Mouse (Mus musculus): ENCODE data around the gene Arrdc5. TPM values are rescaled to one million over a fixed set of nuclear protein-coding genes. Genes with fewer than 3 reads are reported as not detected.

The Arrdc5 gene
- polyA plus RNA-seq (2015; fragmentation: Nextera tagmentation; extraction: Ambion mirVana) = not detected in 2 replicates

DNA sequence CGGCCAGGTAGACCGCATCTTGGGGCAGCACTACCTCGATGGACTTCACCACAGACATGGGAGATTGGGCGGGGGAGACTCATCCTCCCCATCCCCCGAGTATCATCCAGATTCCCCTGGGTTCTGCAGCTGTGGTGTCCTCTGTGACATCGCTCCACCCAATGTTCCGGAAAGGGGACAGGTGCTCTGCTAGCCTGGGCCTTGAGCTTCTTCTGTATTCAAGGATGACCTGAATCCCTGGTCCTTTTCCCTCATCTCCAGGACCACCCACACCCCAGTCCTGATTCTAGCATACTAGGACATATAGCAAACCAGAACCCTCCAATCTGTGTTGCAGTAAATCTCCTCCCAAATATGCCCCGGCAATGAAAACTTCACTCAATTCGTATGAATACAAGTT is at the start of gene Arrdc5:
Gene Arrdc5 (minus strand): TSS at position 101 of the 400 bp plus-strand sequence.
- no peak within 1 kb of the TSS for H3K4me2 ChIP-seq
- H3K27ac ChIP-seq = no peak within 1 kb of the TSS
- H3K27me3 ChIP-seq = no peaks in the 10 kb centered on the region
- H3K9me3 ChIP-seq (replicated peaks) = no peaks in the 10 kb centered on the region
- peaks cover 20% of the 10 kb centered on the region for H3K4me1 ChIP-seq
- 94% methylated on average over 9 of the region's 9 CpGs for WGBS
- no peak for ATAC-seq
- H3K36me3 ChIP-seq (ENCODE audit: poor library complexity, severe bottlenecking) = no peaks in the 10 kb centered on the region
- H3K4me3 ChIP-seq = no peak within 1 kb of the TSS
- H3K9ac ChIP-seq = no peak within 1 kb of the TSS

GRCm38 (mm10) chr17:56348586-56348985 is 48.5 kb upstream of the Arrdc5 start:
- Histone ChIP-seq H3K36me3 (ENCODE audit: poor library complexity, severe bottlenecking) (peaks cover 43% of the 10 kb centered on the region), H3K27ac (no peak overlapping the region)
- no peak for ATAC-seq

DNA sequence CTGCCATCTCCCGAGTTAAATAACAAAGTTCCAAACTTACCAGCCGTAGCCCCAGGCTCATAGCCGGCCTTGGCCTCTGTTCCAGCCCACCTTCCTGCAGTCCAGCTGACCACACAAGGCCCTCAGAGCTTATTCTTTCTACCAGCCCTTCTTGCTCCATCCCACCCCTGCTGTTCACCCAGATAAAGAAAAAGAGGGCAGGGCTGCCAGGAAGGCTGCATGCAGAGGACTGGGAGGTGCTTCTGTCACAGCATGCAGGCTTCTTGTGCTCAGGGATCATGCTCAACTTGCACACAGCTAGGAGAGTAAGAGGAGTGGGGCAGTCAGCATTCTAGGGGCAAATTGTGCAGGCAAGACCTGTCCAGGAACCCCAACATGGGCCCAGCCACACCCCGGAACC is 48.0 kb upstream of the Arrdc5 start:
- Histone ChIP-seq H3K4me1 (peaks cover 16% of the 10 kb centered on the region), H3K27me3 (no peaks in the 10 kb centered on the region), H3K4me2 (no peak overlapping the region), H3K9ac (no peak overlapping the region), H3K9me3 (replicated peaks) (no peaks in the 10 kb centered on the region), H3K36me3 (ENCODE audit: poor library complexity, severe bottlenecking) (peaks cover 38% of the 10 kb centered on the region), H3K27ac (no peak overlapping the region), H3K4me3 (no peak overlapping the region)
- 76% methylated on average over 4 of the region's 4 CpGs for WGBS
- ATAC-seq = no peak

More at GRCm38 (mm10) chr17:56348586-56348985, 48.5 kb upstream of the Arrdc5 start:
- Histone ChIP-seq H3K4me1 (peaks cover 16% of the 10 kb centered on the region), H3K9me3 (replicated peaks) (no peaks in the 10 kb centered on the region), H3K4me2 (no peak overlapping the region), H3K4me3 (no peak overlapping the region), H3K27me3 (no peaks in the 10 kb centered on the region), H3K9ac (no peak overlapping the region)

GRCm38 (mm10) chr17:56345364-56345763 is 45.3 kb upstream of the Arrdc5 start:
- no peak overlapping the region for H3K4me3 ChIP-seq
- WGBS = 82% methylated on average over 2 of the region's 2 CpGs

GRCm38 (mm10) chr17:56343466-56343865 is 43.4 kb upstream of the Arrdc5 start:
- Histone ChIP-seq H3K9me3 (replicated peaks) (no peaks in the 10 kb centered on the region), H3K4me2 (no peak overlapping the region), H3K4me3 (no peak overlapping the region), H3K36me3 (ENCODE audit: poor library complexity, severe bottlenecking) (peaks cover 18% of the 10 kb centered on the region), H3K9ac (no peak overlapping the region), H3K27ac (no peak overlapping the region), H3K4me1 (peaks cover 14% of the 10 kb centered on the region), H3K27me3 (no peaks in the 10 kb centered on the region)
- ATAC-seq = no peak
- WGBS = 85% methylated on average over 3 of the region's 3 CpGs

More at GRCm38 (mm10) chr17:56345364-56345763, 45.3 kb upstream of the Arrdc5 start:
- Histone ChIP-seq H3K9me3 (replicated peaks) (no peaks in the 10 kb centered on the region), H3K27ac (no peak overlapping the region), H3K4me2 (no peak overlapping the region), H3K9ac (no peak overlapping the region), H3K36me3 (ENCODE audit: poor library complexity, severe bottlenecking) (peaks cover 18% of the 10 kb centered on the region), H3K27me3 (no peaks in the 10 kb centered on the region), H3K4me1 (peaks cover 16% of the 10 kb centered on the region)
- no peak for ATAC-seq

DNA sequence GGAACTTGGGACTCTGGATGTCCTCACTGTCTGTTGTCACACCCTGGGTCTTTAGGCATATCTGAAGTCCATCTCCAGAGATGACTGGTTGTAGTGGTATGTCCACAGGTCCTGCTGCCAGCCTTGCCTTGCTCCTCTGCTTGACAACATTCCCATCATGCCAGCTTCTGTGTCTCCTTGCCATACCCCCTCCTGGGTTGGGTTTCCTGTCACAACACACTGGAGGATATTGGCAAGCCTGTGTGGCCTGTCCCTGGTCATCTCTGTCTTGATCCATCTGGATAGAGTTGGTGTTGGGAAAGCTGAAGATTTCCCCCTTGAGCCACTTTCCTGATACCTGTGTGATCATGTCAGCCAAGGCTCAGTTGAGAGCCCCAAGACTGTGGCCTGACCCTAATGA is 40.6 kb upstream of the Arrdc5 start:
- H3K36me3 ChIP-seq (ENCODE audit: poor library complexity, severe bottlenecking) = peaks cover 11% of the 10 kb centered on the region; the same call in 1 of the 2 replicates
- no peak overlapping the region for H3K4me3 ChIP-seq
- no peak overlapping the region for H3K4me2 ChIP-seq
- no peak overlapping the region for H3K27ac ChIP-seq
- peaks cover 21% of the 10 kb centered on the region for H3K4me1 ChIP-seq
- H3K9me3 ChIP-seq (replicated peaks) = no peaks in the 10 kb centered on the region
- no peaks in the 10 kb centered on the region for H3K27me3 ChIP-seq
- ATAC-seq = no peak
- H3K9ac ChIP-seq = no peak overlapping the region

DNA sequence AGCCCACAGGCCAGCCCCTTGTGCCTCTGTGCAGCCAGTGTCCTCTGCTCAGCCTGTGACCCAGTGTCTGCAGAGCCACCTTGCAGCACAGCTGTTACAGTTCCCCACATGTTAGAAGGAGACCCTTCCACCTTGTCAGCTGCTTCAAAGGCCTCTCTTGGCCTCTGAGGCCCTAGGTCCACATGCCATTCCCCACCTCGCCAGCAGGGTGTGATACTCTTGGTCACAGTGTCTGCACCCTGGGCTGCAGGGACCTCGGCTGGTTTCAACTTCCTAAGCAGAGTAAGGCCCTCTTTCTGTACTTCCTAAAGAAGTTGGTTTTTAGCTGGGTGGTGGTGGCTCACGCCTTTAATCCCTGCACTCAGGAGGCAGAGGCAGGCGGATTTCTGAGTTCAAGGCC is 38.8 kb upstream of the Arrdc5 start:
- Histone ChIP-seq H3K4me1 (peaks cover 19% of the 10 kb centered on the region), H3K4me2 (no peak overlapping the region), H3K27me3 (no peaks in the 10 kb centered on the region), H3K27ac (no peak overlapping the region), H3K9ac (no peak overlapping the region), H3K36me3 (ENCODE audit: poor library complexity, severe bottlenecking) (0 out of 2 replicates have a peak, but pooled peaks cover under 1% of the 10 kb centered on the region), H3K9me3 (replicated peaks) (no peaks in the 10 kb centered on the region), H3K4me3 (no peak overlapping the region)
- no peak for ATAC-seq
- WGBS = 55% methylated on average over 4 of the region's 4 CpGs

GRCm38 (mm10) chr17:56337791-56338190 is 37.7 kb upstream of the Arrdc5 start:
- H3K36me3 ChIP-seq (ENCODE audit: poor library complexity, severe bottlenecking) = no peaks in the 10 kb centered on the region
- no peak for ATAC-seq
- 94% methylated on average over 6 of the region's 6 CpGs for WGBS
- H3K4me3 ChIP-seq = no peak overlapping the region
- no peak overlapping the region for H3K4me2 ChIP-seq
- no peak overlapping the region for H3K9ac ChIP-seq
- H3K4me1 ChIP-seq = peaks cover 19% of the 10 kb centered on the region
- no peaks in the 10 kb centered on the region for H3K27me3 ChIP-seq
- no peak overlapping the region for H3K27ac ChIP-seq
- no peaks in the 10 kb centered on the region for H3K9me3 ChIP-seq (replicated peaks)

GRCm38 (mm10) chr17:56337190-56337589 is 37.1 kb upstream of the Arrdc5 start:
- Histone ChIP-seq H3K36me3 (ENCODE audit: poor library complexity, severe bottlenecking) (no peaks in the 10 kb centered on the region), H3K4me2 (no peak overlapping the region), H3K27me3 (no peaks in the 10 kb centered on the region), H3K4me1 (peaks cover 19% of the 10 kb centered on the region), H3K27ac (no peak overlapping the region), H3K9me3 (replicated peaks) (no peaks in the 10 kb centered on the region), H3K4me3 (no peak overlapping the region), H3K9ac (no peak overlapping the region)
- WGBS = 61% methylated on average over 4 of the region's 4 CpGs
- ATAC-seq = no peak; the same call in 1 of the 2 replicates

GRCm38 (mm10) chr17:56332987-56333386 is 32.9 kb upstream of the Arrdc5 start:
- WGBS = 41% methylated on average over 8 of the region's 8 CpGs
- H3K27ac ChIP-seq = no peak overlapping the region
- no peaks in the 10 kb centered on the region for H3K27me3 ChIP-seq
- no peak overlapping the region for H3K4me3 ChIP-seq
- H3K36me3 ChIP-seq (ENCODE audit: poor library complexity, severe bottlenecking) = no peaks in the 10 kb centered on the region
- ATAC-seq = no peak
- peaks cover 43% of the 10 kb centered on the region for H3K4me1 ChIP-seq
- no peaks in the 10 kb centered on the region for H3K9me3 ChIP-seq (replicated peaks)
- no peak overlapping the region for H3K9ac ChIP-seq
- no peak overlapping the region for H3K4me2 ChIP-seq

DNA sequence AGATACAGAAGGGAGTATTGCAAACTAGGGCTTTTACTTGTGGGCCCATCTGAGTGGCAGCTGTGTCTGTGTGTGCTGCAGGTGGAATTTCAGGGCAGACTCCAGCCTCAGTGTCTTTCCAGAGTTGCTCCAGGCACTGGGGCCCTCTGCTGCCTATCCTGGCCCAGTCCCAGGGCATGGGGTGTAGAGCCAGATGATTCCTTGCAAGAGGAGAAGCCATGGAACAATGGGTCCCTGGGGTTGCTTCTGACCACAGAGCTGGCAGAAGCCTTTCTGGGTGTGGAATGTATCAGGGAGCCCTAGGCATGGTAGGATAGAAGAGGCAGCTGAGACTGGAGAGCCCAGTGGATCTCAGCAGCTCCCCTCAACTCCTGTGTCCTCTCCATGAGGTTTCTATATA is 31.2 kb upstream of the Arrdc5 start:
- Histone ChIP-seq H3K36me3 (ENCODE audit: poor library complexity, severe bottlenecking) (no peaks in the 10 kb centered on the region), H3K27ac (no peak overlapping the region), H3K4me2 (no peak overlapping the region), H3K27me3 (no peaks in the 10 kb centered on the region), H3K9ac (no peak overlapping the region), H3K4me1 (peaks cover 46% of the 10 kb centered on the region), H3K4me3 (no peak overlapping the region), H3K9me3 (replicated peaks) (no peaks in the 10 kb centered on the region)
- no peak for ATAC-seq

DNA sequence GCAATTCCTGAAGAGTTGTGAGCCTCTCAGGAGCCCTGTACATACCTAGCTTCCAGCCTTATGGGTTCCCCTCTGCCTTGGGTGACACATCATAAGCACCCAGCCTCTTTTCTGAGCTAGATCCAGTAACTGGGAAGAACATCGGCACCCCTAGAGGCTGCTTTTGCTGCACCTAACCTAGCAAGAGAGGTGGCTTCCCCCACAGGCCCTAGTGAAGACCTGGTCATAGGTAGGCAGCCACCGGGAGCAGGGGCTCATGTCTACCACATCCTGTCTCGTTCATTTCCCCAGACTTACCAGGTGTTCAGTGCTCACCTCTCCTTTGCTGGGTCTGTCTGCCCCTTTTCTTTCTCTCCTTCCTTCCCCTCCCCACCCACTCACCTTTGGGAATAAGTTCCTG is 30.3 kb upstream of the Arrdc5 start:
- no peak for ATAC-seq
- Histone ChIP-seq H3K4me1 (peaks cover 43% of the 10 kb centered on the region), H3K4me3 (no peak overlapping the region), H3K9me3 (replicated peaks) (no peaks in the 10 kb centered on the region), H3K4me2 (no peak overlapping the region), H3K36me3 (ENCODE audit: poor library complexity, severe bottlenecking) (no peaks in the 10 kb centered on the region), H3K27ac (no peak overlapping the region), H3K27me3 (no peaks in the 10 kb centered on the region), H3K9ac (no peak overlapping the region)
- 83% methylated on average over 3 of the region's 3 CpGs for WGBS

DNA sequence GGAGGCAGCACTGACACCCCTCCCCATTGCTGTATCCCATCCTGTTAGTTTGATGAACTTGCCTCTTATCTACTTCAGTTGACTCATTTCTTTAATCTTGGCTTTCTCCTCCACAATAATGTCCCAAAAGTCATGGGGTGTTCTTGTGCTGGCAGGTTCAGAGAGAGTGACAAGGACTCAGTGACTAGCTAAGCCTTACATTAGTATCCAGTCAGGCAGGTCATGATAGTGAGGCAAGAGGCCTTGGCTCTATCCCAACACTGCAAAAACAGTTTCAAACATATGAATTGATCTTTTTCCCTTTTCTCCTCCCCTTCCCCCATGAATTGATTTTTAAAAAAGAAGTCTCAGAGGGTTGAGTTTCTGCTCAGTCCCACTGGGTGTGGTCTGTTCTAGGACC is 29.2 kb upstream of the Arrdc5 start:
- H3K4me1 ChIP-seq = peaks cover 47% of the 10 kb centered on the region
- no peak overlapping the region for H3K4me3 ChIP-seq
- H3K36me3 ChIP-seq (ENCODE audit: poor library complexity, severe bottlenecking) = 0 out of 2 replicates have a peak, but pooled peaks cover 3% of the 10 kb centered on the region

More for the DNA sequence above, 29.2 kb upstream of the Arrdc5 start:
- no peak overlapping the region for H3K4me2 ChIP-seq
- H3K9me3 ChIP-seq (replicated peaks) = no peaks in the 10 kb centered on the region
- ATAC-seq = no peak
- no peaks in the 10 kb centered on the region for H3K27me3 ChIP-seq
- no peak overlapping the region for H3K27ac ChIP-seq
- H3K9ac ChIP-seq = no peak overlapping the region
